Mouse (Mus musculus): ENCODE measurements around the gene Uhrf2.

- no peak for TF ChIP-seq GATA1 (IDR thresholded peaks at IDR 0.05; ENCODE audit: borderline replicate concordance, low read length)
- TF ChIP-seq TAL1 (conservative IDR thresholded peaks at IDR 0.05; ENCODE audit: low read depth, low read length) = no peak
Measured at GRCm38 (mm10) chr19:30029002-30029710, 1.2 kb upstream of the Uhrf2 start.
